Mouse (Mus musculus) splenic B cell, adult 2 months (primary cell): Measurements from ENCODE around the gene Drd2.

Experiments used
- DNase-seq: peaks from one replicate; pipeline ENCODE4 v3.0.0-alpha.2; 2011; ENCODE audit warnings: low read depth, low spot score
- H3K27me3 ChIP-seq: 2 replicates; pipeline ENCODE4 v1.6.1; 2012; ENCODE audit warnings: mild to moderate bottlenecking, low read length, moderate library complexity, mixed read lengths; ENCODE audit not compliant: control insufficient read depth, poor library complexity, insufficient read depth, severe bottlenecking
- H3K36me3 ChIP-seq: 2 replicates; pipeline ENCODE4 v1.6.1; 2012; ENCODE audit warnings: mild to moderate bottlenecking, low read length, moderate library complexity, mixed read lengths; ENCODE audit not compliant: control insufficient read depth, poor library complexity, insufficient read depth, severe bottlenecking

The Drd2 gene

DNA sequence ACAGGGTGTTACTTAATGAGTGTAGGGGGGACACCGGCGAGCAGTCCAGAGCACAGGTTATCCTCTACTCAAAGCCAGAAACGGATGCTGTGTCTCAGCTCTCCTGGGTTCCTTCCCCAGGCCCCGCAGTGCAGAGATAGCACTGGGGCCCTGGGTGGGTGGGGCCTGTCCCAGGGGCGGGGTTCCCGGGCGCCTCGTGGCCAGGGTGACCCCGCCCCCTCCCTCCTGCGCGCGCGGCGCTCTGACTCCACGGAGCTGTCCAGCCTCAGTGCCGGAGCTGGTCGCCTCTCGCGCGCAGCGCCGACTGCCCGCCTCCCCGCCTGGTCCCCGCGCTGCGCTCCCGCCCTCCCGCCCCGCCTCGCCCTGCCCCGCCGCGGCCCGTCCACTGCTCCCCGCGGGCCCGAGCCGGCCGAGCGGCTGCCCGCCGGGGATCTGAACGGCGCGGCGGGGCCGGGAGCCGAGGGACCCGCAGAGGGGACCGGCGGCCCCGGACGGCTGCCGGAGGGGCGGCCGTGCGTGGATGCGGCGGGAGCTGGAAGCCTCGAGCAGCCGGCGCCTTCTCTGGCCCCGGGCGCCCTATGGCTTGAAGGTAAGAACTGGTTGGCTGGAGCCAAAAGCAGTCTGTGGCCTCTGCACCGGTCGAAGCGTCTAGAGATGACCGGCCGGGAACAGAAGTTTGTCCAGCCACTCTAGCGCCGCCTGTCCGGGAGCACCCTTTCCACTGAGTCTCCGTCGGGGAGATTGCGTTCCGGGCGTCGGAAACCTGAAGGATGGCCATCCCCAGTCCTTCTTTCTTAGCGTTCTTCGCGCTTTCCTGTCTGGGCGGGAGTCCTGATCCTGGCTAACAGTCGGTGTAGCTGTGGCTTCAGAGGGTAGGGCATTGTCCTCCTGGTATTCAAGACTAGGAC is at the start of gene Drd2:
Drd2 (plus strand) TSS at position 492 of the 908 bp plus-strand sequence.
- DNase-seq, result no peak
- no peaks in the 10 kb centered on the region for H3K27me3 ChIP-seq

GRCm38 (mm10) chr9:49295101-49295500 is 45.3 kb upstream of the Drd2 start:
- DNase-seq, result no peak
- H3K27me3 ChIP-seq, result no peaks in the 10 kb centered on the region
- no peaks in the 10 kb centered on the region for H3K36me3 ChIP-seq

More for the DNA sequence above, at the start of gene Drd2:
- no peaks in the 10 kb centered on the region for H3K36me3 ChIP-seq

- Histone ChIP-seq H3K36me3 (no peaks in the 10 kb centered on the region), H3K27me3 (no peaks in the 10 kb centered on the region)
- no peak for DNase-seq
These were observed 32.9 kb upstream of the Drd2 start for GRCm38 (mm10) chr9:49307576-49307975.

GRCm38 (mm10) chr9:49310821-49311220 is 29.6 kb upstream of the Drd2 start:
- Histone ChIP-seq H3K36me3 (no peaks in the 10 kb centered on the region), H3K27me3 (no peaks in the 10 kb centered on the region)
- DNase-seq, result no peak

DNA sequence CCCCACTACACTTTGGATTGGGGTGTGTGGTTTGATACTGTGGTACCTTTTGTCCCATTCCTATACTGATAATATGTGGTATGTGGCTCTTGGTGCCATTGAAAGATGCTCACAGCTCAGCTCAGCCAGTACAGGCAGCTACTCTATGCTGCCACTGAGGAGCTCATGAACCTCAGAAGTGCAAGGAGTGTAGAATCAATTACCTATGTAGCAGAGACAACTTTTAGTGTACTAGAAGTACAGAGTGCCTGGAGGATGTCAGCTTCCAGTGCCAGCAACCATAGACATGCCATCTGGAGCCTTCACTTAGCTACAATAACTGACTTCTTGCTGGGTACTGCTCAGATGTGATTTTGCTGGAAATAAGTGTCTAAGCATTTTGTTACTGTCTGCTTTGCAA is 21.8 kb upstream of the Drd2 start:
- no peak for DNase-seq
- no peaks in the 10 kb centered on the region for H3K27me3 ChIP-seq
- no peaks in the 10 kb centered on the region for H3K36me3 ChIP-seq

- Histone ChIP-seq H3K36me3 (no peaks in the 10 kb centered on the region), H3K27me3 (no peaks in the 10 kb centered on the region)
- no peak for DNase-seq
These were observed 578 bp downstream of the Drd2 start for GRCm38 (mm10) chr9:49341044-49341365.

DNA sequence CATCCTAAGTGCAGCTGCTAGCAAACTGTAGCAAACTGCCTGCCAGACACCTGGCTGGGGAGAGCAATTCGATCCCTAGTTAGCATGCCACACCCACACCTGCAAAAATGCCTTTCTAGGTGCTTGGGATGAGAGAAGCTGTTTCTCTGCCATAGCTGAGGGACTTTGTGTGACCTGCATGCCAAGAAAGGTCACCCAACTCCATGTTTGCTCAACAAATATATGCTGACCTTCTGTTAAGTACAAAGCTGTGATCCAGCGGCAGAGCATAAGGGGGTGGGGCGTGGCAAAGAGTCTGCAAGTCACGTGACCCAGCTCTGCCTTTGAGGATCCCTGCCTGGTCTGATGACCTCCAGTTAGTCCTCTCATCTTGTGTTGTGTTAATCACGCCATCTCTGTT is 25.3 kb downstream of the Drd2 start:
- DNase-seq, result no peak
- no peaks in the 10 kb centered on the region for H3K36me3 ChIP-seq
- no peaks in the 10 kb centered on the region for H3K27me3 ChIP-seq

GRCm38 (mm10) chr9:49373946-49374345 is 33.5 kb downstream of the Drd2 start:
- no peak for DNase-seq
- Histone ChIP-seq H3K36me3 (no peaks in the 10 kb centered on the region), H3K27me3 (no peaks in the 10 kb centered on the region)

DNA sequence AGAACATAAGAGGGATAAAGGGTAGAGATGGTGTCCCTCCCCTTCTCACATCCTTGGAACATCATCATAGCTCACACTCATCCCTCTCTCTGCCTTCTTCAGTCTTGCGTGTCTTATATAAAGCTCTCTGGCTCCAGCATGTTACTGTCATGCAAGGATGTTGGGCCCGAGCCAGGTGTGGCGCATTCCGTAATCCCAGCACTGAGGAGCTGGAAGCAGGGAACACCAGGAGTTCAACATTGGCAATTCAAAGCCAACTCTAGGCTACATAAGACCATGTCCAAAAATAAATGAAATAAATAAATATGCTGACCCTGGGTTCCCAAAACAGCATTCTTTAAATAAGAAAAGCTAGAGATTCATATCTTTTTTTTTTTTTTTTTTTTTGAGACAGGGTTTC is 39.5 kb downstream of the Drd2 start:
- no peaks in the 10 kb centered on the region for H3K36me3 ChIP-seq
- no peak for DNase-seq

GRCm38 (mm10) chr9:49384041-49384440 is 43.6 kb downstream of the Drd2 start:
- no peaks in the 10 kb centered on the region for H3K36me3 ChIP-seq
- H3K27me3 ChIP-seq, result no peaks in the 10 kb centered on the region
- no peak for DNase-seq

More for the DNA sequence above, 39.5 kb downstream of the Drd2 start:
- H3K27me3 ChIP-seq, result no peaks in the 10 kb centered on the region

DNA sequence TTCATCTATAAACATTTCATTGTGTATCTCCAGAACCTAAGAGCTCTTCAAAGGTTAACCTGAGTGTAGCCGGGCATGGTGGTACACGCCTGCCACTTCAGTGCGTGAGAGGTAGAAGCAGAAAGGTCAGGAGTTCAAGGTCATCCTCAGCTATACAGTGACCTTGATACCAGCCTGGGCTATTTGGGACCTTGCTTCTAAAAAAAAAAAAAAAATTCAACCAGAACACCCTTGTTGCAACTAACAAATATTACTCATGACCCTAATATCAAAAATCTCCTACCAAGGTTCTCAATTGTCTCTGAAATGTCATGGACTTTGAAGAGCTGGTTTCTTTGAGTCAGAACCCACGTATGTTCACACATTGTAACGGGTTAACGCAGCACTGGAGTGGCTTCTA is 44.4 kb downstream of the Drd2 start:
- H3K36me3 ChIP-seq, result no peaks in the 10 kb centered on the region
- no peaks in the 10 kb centered on the region for H3K27me3 ChIP-seq
- DNase-seq, result no peak

DNA sequence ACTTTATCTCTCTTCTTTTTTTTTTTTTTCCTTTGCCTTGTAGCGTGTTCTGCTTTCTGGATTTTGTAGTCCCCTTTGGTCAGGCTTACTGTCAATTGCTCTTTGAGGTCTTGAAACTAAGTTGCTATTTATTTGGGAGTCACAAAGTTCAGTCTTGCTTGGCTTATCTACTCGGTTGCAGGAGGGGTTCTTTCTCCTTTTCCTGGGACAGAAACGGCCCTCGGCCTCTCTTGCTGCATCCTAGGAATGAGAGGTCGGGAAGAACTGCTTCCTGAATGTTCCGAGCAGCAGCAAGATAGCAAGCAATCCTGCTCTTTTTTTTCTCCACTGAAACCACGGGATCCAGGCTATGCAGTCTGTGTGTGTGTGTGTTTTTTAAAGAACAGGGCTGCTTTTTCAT is 44.9 kb downstream of the Drd2 start:
- DNase-seq, result no peak
- Histone ChIP-seq H3K36me3 (no peaks in the 10 kb centered on the region), H3K27me3 (no peaks in the 10 kb centered on the region)

GRCm38 (mm10) chr9:49386119-49386518 is 45.7 kb downstream of the Drd2 start:
- DNase-seq, result no peak
- no peaks in the 10 kb centered on the region for H3K36me3 ChIP-seq
- no peaks in the 10 kb centered on the region for H3K27me3 ChIP-seq

GRCm38 (mm10) chr9:49392242-49392641 is 51.8 kb downstream of the Drd2 start:
- no peaks in the 10 kb centered on the region for H3K36me3 ChIP-seq
- no peak for DNase-seq
- no peaks in the 10 kb centered on the region for H3K27me3 ChIP-seq

DNA sequence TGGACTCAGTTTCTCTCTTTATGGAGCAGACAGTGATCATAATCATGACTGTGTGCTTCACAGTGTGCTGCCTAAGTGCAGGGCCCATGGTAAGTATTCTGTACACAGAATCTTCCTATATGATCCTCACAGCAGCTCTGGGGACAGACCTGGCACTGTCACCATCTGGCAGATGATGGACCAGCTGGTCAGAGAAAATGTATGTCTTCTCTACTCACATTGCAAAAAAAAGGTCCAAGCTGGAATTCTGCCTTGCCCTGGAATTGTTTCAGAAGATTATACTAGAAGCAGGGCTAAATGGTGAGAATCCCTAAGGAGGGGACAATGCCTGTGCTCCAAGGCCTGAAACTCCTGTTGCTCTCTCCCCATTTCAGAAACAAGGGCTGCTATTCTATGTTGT is 55.6 kb downstream of the Drd2 start:
- no peak for DNase-seq
- H3K36me3 ChIP-seq, result no peaks in the 10 kb centered on the region
- no peaks in the 10 kb centered on the region for H3K27me3 ChIP-seq

DNA sequence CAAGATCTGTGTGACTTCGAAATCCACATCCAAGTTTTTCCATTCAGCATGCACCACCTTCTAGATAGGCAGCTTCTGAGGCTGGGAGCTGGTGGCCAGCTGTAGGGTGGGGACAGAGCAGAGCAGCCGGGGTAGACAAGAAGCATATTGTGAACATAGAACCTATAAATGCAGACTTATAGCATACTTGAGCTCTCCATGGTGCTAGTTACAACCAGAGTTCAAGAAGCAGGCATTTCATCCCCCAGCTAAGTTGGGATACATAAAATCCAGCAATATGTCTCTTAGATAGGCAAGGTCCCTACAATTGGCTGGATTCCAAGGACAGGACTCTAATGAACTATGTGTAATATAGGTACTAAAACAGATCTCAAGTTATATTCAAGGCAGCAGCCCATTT is 63.3 kb downstream of the Drd2 start:
- no peaks in the 10 kb centered on the region for H3K36me3 ChIP-seq
- H3K27me3 ChIP-seq, result no peaks in the 10 kb centered on the region
- DNase-seq, result no peak
